Mouse (Mus musculus): ENCODE measurements at regions not wholly inside any gene's neighbourhood (a gene's known extent, or its start where the extent isn't known, plus 50 kb on each side); places are given as distances from the start of the nearest gene placed in this dataset.

DNA sequence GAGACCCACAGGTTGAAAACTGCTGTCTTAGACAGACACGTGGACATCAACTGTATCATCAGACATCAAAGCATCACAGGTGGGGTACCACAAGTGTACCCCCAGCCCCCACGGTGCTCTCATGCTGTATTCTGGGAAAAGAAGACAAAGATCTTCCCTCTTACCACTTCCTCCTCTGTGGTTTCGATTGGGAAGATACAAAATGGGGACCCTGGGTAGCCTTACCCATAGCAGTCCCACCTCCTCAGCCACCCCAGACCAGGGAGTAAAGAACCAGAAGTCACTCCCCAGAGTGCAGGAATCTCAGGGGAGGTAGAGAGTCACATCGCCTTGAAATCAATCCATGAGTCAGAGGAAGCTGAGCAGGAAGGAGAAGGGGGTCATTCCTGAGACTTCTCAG, 60.7 kb upstream of the Ctnnb1 start:
- TF ChIP-seq CEBPB (IDR thresholded peaks at IDR 0.05; ENCODE audit: insufficient read depth, poor library complexity, severe bottlenecking) (no peak), USF1 (IDR thresholded peaks at IDR 0.05; ENCODE audit: low read depth) (no peak), REST (IDR thresholded peaks at IDR 0.05; ENCODE audit: insufficient read depth, insufficient read length) (no peak), POLR2A (IDR thresholded peaks at IDR 0.05; ENCODE audit: insufficient read length, low read depth) (no peak), MAX (IDR thresholded peaks at IDR 0.05; ENCODE audit: low read depth) (no peak), TCF3 (IDR thresholded peaks at IDR 0.05; ENCODE audit: insufficient read length, low read depth) (no peak), TCF12 (IDR thresholded peaks at IDR 0.05; ENCODE audit: insufficient read depth, poor library complexity, severe bottlenecking) (no peak), POLR2AphosphoS2 (IDR thresholded peaks at IDR 0.05; ENCODE audit: insufficient read length, low read depth) (no peak), SRF (IDR thresholded peaks at IDR 0.05; ENCODE audit: control insufficient read depth, insufficient read length, low read depth) (no peak), MYOG (IDR thresholded peaks at IDR 0.05; ENCODE audit: control insufficient read depth in 1 of 3, insufficient read depth in 1 of 3, insufficient read length in 2 of 3, low read depth in 2 of 3) (no peak), MYOD1 (IDR thresholded peaks at IDR 0.05; ENCODE audit: control insufficient read depth in 1 of 3, insufficient read length in 2 of 3, low read depth in 2 of 3) (no peak)
